Comparison of ENCODE assay signal across 10 mouse cellular contexts in genomic region chr4:114410443-114410842, GRCm38 (mm10). TPM values are rescaled to one million over a fixed set of nuclear protein-coding genes. Genes with fewer than 3 reads are reported as not detected.
A peak's percentile ranks its signal among the peaks of the same experiment; 100 is the strongest.
DNase-seq lines count a peak whose midpoint lies in the region; ATAC-seq and TF ChIP-seq lines count a peak whose summit lies in the region.
"Had no signal": no experiment of that assay in that cellular context is flagged by ENCODE, and none has a peak within 500 bp of the region (broad histone marks: within the 10 kb centered on the region; RNA-seq: fewer than 3 reads in every experiment).

No protein-coding gene starts in this region.

- peaks cover 33% of the 10 kb centered on the region for H3K27me3 ChIP-seq in hindbrain, embryonic 14.5 days (ENCODE audit: control insufficient read depth, insufficient read depth, low read length)
- no peaks in the 10 kb centered on the region; the same call in 1 of the 2 replicates for H3K27me3 ChIP-seq in cerebellum, adult 2 months (ENCODE audit: control insufficient read depth, insufficient read depth, low read length)

- no peak for TF ChIP-seq POLR2A in cerebellum, adult 2 months (IDR thresholded peaks at IDR 0.05; ENCODE audit: borderline replicate concordance, insufficient read depth, low read length)

- 0 out of 2 replicates have a peak overlapping the region, but pooled peaks have one; percentile 5 for H3K4me2 ChIP-seq in hindbrain, embryonic 14.5 days (replicated peaks)

- H3K9ac ChIP-seq in hindbrain, embryonic 14.5 days = no peak overlapping the region
- H3K9ac ChIP-seq: liver, postnatal 0 days had no signal

- peak overlapping the region; percentile 10 for H3K4me3 ChIP-seq in gastrocnemius, adult 2 months
- no peak overlapping the region for H3K4me3 ChIP-seq in hindbrain, embryonic 14.5 days (replicated peaks; ENCODE audit: low read length)
- H3K4me3 ChIP-seq in cerebellum, adult 2 months (replicated peaks; ENCODE audit: insufficient read depth, low read depth, low read length) = no peak overlapping the region

- peak overlapping the region; percentile 51 for H3K27ac ChIP-seq in gastrocnemius, adult 2 months
- no peak overlapping the region for H3K27ac ChIP-seq in hindbrain, embryonic 14.5 days
- H3K27ac ChIP-seq in cerebellum, adult 2 months (ENCODE audit: insufficient read depth, low read length) = no peak overlapping the region

- intact Hi-C loops in gastrocnemius, adult 2 months (cut with DNase I) = no loop called here

- no peak for DNase-seq in gastrocnemius, adult 2 months
- DNase-seq in gastrocnemius, postnatal 25 days = no peak
- peak; percentile 50 for DNase-seq in embryo, embryonic 10.5 days (ENCODE audit: low spot score)
- no peak for DNase-seq in hindbrain, embryonic 14.5 days (ENCODE audit: low spot score)
- DNase-seq in mesoderm, embryonic 11.5 days (ENCODE audit: low read depth, low spot score) = peak; percentile 64
- no peak for DNase-seq in cerebellum, adult 2 months
- DNase-seq: liver, postnatal 0 days had no signal

- H3K9me3 ChIP-seq in hindbrain, embryonic 14.5 days (ENCODE audit: control insufficient read depth, low read length) = no peaks in the 10 kb centered on the region

- WGBS in hindbrain, embryonic 14.5 days = 5% methylated on average over 11 of the region's 11 CpGs
- 19% methylated on average over 11 of the region's 11 CpGs for WGBS in cerebellum, adult 2 months

- no peak for ATAC-seq in hindbrain, embryonic 14.5 days (ENCODE audit: low FRiP score)
- no peak for ATAC-seq in granulocyte monocyte progenitor cell, adult 5-6 weeks (replicated peaks; ENCODE audit: poor library complexity, severe bottlenecking)
- ATAC-seq in activated CD4-positive, CD25-positive, alpha-beta regulatory T cell, adult 4 months = no peak
- ATAC-seq: CD4-positive, CD25-positive, alpha-beta regulatory T cell, adult 4 months; liver, postnatal 0 days had no signal

- H3K36me3 ChIP-seq in hindbrain, embryonic 14.5 days (replicated peaks; ENCODE audit: control insufficient read depth, insufficient read depth) = no peaks in the 10 kb centered on the region

- H3K4me1 ChIP-seq in hindbrain, embryonic 14.5 days (replicated peaks; ENCODE audit: control insufficient read depth, insufficient read depth, low read length) = peaks cover 24% of the 10 kb centered on the region; the same call in 1 of the 2 replicates
- H3K4me1 ChIP-seq in cerebellum, adult 2 months (ENCODE audit: control insufficient read depth, insufficient read depth, low read length) = no peaks in the 10 kb centered on the region

- no peak for TF ChIP-seq CTCF in gastrocnemius, adult 2 months (IDR thresholded peaks at IDR 0.05)
- TF ChIP-seq CTCF in cerebellum, adult 2 months (IDR thresholded peaks at IDR 0.05; ENCODE audit: borderline replicate concordance, insufficient read depth, low read depth, low read length) = no peak

RNA-seq across cellular contexts. Expression of gene Trabd2b, which starts 3.9 kb away (rescaled TPM):
- 1 to 10 TPM in 1 of 2 experiments, under 1 TPM in 1; 0.71 to 1.3 TPM for total RNA-seq in gastrocnemius, adult 2 months (2021)
- total RNA-seq in gastrocnemius, postnatal 25 days (2021) = 1 to 10 TPM; 1.1 to 2.0 TPM
- polyA plus RNA-seq in hindbrain, embryonic 14.5 days (2014; fragmentation: Nextera tagmentation; extraction: Ambion mirVana) = 0.63 and 0.67 TPM in 2 replicates
- polyA plus RNA-seq in cerebellum, adult 2 months (2012; rRNA removed) = 4.8 and 5.1 TPM in 2 replicates
- total RNA-seq in granulocyte monocyte progenitor cell, adult 5-6 weeks (2014; fragmentation: Nextera tagmentation) = not detected in 2 replicates
- total RNA-seq in granulocyte monocyte progenitor cell, adult 5-6 weeks (2017) = not detected in 2 replicates
- not detected for polyA plus RNA-seq in activated CD4-positive, CD25-positive, alpha-beta regulatory T cell, adult 4 months (2017; shearing (Covaris generic))
- polyA plus RNA-seq: CD4-positive, CD25-positive, alpha-beta regulatory T cell, adult 4 months had no signal

Comparison
In these comparisons a context has a peak if more than half of its experiments do, and no peak if none do; other contexts are left out.
1. DNase-seq: peak in embryo, embryonic 10.5 days (single experiment) and mesoderm, embryonic 11.5 days (single experiment); none in gastrocnemius, adult 2 months (single experiment), gastrocnemius, postnatal 25 days (single experiment), hindbrain, embryonic 14.5 days (single experiment) and cerebellum, adult 2 months (0 of 2).